Mouse (Mus musculus) inflammation-experienced regulatory T-cells, adult 6 months (primary cell): Measurements from ENCODE around the gene Fbxo34. TPM values are rescaled to one million over a fixed set of nuclear protein-coding genes. Genes with fewer than 3 reads are reported as not detected.
"Not testable (repeated sequence)": the region's sequence is repeated elsewhere in the genome, so short reads cannot be mapped to it uniquely, and the experiment has no call there.

ENCODE experiments used
- ATAC-seq: one replicate; pipeline ENCODE4 v1.8.0; 2017
- polyA plus RNA-seq, 3 experiments: library from polyadenylated mRNA; unstranded; fragments of 100-300 nt; shearing (Covaris generic); gene quantifications; one replicate each; pipeline ENCODE4 v1.2.1; 2017

Gene Fbxo34
- polyA plus RNA-seq, 3 experiments from 2014 or later, result 8.7 to 10.3 (median 9.4) TPM

DNA sequence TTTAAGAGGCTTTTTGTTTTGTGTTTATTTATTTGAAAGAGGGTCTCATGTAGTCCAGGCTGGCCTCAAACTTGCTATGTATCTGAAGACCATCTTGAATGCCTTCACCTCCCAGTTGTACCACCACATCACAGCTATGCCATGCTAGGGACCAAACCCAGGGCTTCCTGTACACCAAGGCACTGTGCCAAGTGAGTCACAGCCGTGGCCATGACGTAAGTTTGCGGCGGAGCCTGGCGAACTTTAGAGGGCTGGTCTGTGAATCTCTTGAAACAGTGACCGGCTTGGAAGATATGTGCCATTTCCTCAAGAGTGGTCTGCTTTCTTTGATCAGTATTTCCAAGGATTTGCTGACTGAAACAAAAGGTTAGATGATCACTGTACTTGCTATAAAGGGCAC, 68.4 kb downstream of the Fbxo34 start:
- ATAC-seq, result peak; percentile 81

GRCm38 (mm10) chr14:47520751-47521449, 70.7 kb downstream of the Fbxo34 start:
- ATAC-seq, result no peak

- no peak for ATAC-seq
Measured at GRCm38 (mm10) chr14:47521609-47522008, 71.4 kb downstream of the Fbxo34 start.

DNA sequence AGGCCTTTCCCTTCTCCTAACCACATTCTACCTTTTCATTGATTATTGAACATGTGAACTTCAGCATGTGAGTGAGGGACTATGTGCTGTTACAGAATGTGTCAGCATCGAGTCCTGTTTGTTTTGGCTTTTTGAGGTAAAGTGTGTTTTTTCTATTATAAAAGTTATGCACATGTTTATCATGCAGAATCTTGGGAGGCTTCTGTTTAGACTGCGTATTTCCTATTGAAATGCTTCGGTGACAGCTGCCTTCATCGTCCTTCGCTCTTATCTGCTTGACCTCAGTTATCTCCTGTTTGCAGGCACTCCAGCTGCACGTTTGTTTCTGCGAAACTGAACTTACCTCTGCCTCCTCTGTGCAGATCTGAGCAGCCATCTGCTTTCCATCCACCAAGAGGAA, 72.1 kb downstream of the Fbxo34 start:
- ATAC-seq, result no peak

GRCm38 (mm10) chr14:47525374-47525773, 75.2 kb downstream of the Fbxo34 start:
- no peak for ATAC-seq

DNA sequence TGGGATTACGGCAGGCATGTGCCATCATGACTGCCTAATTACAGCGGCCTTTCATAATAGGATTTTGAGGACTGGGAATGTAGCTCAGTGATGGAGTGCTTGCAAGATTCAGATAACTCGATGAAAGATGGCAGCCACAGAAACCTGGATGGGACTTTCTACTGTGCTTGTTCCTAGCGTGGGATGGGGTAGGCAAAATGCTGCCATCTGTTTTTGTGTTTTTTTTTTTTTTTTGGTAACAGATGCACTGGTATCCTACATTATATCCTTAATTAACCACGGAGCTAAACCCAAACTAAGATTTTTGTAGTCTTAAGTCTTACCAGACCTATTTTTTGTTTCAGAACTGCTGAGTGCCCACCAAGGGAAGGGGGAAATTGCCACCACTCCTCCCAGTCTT, 75.6 kb downstream of the Fbxo34 start:
- no peak for ATAC-seq

- ATAC-seq, result no peak
Measured at GRCm38 (mm10) chr14:47527833-47528232, 77.6 kb downstream of the Fbxo34 start.

DNA sequence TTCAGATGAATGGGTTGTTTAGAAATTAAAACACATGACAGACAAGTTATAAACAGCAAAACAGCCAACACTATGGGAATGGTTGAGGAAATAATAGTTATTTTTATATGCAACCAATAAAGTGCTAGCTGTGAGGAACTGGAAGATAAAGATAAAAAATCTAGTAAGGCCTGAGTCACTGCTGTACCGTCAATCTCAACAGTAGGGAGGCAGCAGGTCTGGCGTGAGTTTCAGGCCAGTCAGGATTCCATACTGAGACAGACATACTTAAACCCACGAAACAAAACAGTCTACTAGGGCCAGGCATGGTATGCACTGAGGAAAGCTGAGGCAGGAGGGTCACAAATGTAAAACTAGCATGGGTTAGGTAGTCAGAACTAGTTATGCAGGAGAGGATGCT, 78.1 kb downstream of the Fbxo34 start:
- ATAC-seq, result no peak

DNA sequence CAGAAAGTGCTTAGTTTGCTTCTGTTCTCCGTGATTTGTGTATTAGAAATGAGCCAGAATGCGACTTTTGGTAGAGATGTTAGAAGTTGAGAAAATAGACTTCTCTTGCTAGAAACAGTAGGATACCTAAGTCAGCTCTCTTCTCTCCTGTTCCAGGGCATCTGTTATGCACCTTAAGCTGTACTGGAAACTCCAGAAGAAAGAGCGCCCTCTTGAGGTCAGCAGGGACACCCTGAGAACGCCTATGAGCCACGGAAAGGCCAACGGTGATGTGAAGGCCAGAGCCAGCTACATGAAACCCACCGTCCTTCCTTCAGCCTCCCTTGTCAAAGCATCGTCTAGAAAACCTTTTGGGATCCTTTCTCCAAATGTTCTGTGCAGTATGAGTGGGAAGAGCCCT, 78.8 kb downstream of the Fbxo34 start:
- ATAC-seq, result peak; percentile 61

GRCm38 (mm10) chr14:47529592-47529991, 79.4 kb downstream of the Fbxo34 start:
- not testable (repeated sequence) for ATAC-seq

GRCm38 (mm10) chr14:47532496-47532895, 82.3 kb downstream of the Fbxo34 start:
- no peak for ATAC-seq

- ATAC-seq, result peak; percentile 79
Measured at GRCm38 (mm10) chr14:47533365-47534175, 83.3 kb downstream of the Fbxo34 start.

GRCm38 (mm10) chr14:47534176-47534525, 83.9 kb downstream of the Fbxo34 start:
- no peak for ATAC-seq

GRCm38 (mm10) chr14:47535096-47535495, 84.9 kb downstream of the Fbxo34 start:
- no peak for ATAC-seq

DNA sequence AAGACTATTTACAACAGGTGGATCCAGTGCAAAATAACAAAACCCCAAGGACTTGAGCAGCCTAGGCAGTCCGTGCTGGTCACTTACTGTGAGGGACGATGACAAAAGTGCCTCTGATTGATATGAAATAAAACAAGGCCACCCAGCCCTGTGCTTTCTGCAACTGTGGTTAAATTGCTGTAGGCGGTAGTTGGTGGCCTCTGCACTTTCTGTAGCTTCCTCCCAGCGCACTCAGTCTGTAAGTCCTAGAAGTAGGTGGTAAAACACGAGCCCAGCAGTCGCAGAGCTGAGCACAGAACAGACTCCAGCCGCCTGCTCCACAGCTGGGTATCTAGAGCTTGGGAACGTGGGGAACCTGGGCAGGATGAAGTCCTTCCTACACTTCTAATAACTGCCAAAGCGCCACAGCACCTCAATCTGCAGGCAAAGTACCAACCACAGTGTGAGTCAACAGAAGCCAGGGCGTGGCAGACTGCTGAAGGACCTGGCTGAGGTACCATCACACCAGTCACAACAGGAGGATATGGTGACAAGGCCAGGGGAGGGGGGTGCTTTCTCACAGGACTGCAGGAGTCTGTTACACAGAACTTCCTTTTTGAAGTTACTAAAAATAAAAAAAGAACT, 91.2 kb downstream of the Fbxo34 start:
- ATAC-seq, result peak; percentile 84

- no peak for ATAC-seq
Measured at GRCm38 (mm10) chr14:47542283-47542682, 92.1 kb downstream of the Fbxo34 start.

DNA sequence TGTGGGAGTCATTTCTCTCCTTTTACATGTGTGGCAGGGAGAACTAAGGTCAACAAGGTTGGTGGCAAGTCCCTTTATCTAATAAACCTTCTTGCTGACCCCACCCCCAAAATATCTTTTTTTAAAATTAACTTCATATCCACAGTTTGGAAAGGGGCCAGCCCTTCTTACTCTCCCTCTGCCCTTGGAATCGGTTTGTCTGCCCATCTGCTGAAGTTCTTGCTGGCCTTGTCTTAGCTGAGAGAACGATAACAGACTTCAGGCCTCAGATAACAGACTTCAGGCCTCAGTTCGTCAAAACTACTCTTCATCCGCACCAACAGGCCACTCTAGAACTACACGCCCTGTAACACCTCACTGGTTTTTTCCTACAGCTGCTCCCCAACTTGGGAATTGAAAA, 94.1 kb downstream of the Fbxo34 start:
- ATAC-seq, result no peak

- ATAC-seq, result no peak
Measured at GRCm38 (mm10) chr14:47544877-47545276, 94.7 kb downstream of the Fbxo34 start.

DNA sequence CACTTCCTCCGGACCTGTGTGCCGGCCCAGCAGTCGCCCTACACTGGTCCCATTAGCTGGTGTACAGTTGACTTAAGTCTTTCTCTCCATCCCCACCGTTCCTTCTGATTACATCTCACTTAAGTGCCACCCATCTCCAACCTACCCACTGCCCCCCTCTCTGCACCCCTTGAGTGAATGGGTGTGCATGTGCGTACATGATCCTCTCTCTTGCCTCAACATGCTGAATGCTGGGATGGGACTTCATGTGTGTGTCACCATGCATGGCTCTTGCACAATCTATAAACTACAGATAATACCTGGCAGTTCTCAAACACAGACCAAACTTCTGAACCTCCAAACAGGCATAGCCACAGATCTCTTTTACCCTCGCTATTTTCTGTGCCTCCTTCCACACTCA, 101.4 kb downstream of the Fbxo34 start:
- no peak for ATAC-seq

DNA sequence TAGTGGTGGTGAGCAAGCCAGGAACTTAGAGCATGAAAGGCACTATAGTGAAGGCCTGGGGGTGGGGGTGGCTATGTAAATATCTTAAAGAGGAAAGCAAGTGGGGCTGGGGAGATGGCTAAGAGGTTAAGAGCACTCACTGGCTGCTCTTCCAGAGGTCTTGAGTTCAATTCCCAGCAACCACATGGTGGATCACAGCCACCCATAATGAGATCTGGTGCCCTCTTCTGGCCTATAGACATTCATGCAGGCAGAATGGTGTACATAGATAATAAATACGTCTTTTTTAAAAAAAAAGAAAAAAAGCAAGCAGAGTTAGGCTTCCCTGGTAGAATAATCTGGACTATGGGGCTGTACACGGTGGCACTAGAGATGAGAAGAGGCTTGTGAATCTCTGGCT, 103.2 kb downstream of the Fbxo34 start:
- no peak for ATAC-seq

DNA sequence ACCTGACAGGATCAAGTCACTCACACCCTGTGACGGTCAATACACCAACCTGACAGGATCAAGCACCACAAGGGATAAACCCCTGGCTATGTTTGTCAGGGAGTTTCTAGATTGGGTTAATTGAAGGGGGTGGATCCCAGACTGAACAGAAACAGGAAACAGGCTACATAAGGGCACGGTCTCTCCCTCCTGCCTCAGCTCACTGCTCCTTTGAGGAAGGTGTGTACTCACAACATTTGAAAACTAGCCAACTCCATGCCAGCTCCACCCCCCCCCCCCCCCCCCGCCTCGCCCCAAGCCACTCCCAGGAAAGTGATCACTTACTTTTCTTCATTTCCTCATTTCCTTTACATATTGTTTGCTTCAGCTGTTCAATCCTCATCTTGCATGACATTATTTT, 104.0 kb downstream of the Fbxo34 start:
- ATAC-seq, result no peak

- no peak for ATAC-seq
Measured at GRCm38 (mm10) chr14:47555225-47555624, 105.0 kb downstream of the Fbxo34 start.

DNA sequence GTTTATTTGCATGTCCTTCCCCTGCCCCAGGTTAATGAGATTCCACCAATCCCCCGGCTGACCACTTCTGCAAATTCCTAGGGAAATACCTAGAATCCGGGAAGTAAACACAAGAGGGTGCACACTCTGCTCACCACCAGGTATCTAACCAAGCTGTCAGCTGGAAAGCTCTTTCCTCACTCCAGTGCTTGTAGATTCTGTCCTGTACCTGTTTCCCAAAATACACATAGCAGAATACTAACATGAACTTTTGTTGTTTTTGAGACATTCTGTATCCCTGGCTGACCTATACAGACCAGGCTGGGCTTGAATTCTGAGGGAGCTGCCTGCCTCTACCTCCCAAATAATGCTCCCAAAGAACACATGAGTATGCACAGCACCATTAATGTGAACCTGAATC, 110.5 kb downstream of the Fbxo34 start:
- no peak for ATAC-seq

- ATAC-seq, result no peak
Measured at GRCm38 (mm10) chr14:47562530-47562929, 112.3 kb downstream of the Fbxo34 start.
